11 mouse cellular contexts compared by ENCODE assay signal in the genomic region with DNA sequence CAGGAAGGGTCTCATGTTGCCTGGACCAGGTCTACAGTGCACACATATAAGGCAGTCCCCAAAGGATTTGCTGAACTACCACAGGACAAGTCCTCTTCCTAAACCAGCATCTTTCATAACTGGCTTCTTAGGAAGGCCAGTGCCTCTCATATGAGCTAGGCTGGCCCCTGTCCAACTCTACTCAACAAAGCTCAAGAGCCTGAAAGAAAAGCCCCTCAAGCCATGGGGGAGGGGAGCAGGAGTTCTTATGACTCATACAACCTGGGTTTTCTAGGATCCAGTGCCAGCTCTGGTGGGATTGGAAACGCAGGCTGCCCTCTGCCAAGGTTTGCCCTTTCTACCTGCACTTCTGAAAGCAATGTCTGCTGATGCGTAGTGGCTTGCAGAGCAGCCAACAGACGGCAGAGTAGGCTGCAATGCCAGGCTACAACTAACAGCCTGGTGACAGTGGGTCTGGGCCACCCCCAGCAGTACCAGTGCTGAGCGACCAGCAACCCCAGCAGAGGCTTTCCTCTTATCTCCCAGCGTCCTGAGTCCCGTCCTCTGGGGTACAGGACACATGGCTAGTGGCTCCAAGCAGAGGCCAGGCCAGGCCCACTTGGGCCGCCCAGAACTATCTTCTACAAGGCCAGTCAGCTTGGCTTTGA.
DNase-seq lines count a peak whose midpoint lies in the region; ATAC-seq lines count a peak whose summit lies in the region.
"Had no signal": no experiment of that assay in that cellular context is flagged by ENCODE, and none has a peak within 500 bp of the region (broad histone marks: within the 10 kb centered on the region; RNA-seq: fewer than 3 reads in every experiment).

No protein-coding gene starts in this region.

- no peaks in the 10 kb centered on the region for H3K9me3 ChIP-seq in hindbrain, embryonic 16.5 days (ENCODE audit: control insufficient read depth, low read length)
- H3K9me3 ChIP-seq in neural tube, embryonic 13.5 days, result no peaks in the 10 kb centered on the region
- H3K9me3 ChIP-seq: midbrain, embryonic 12.5 days had no signal

- H3K9ac ChIP-seq in hindbrain, embryonic 16.5 days (ENCODE audit: low read depth, low read length), result no peak overlapping the region; the same call in 1 of the 2 replicates
- no peak overlapping the region for H3K9ac ChIP-seq in neural tube, embryonic 13.5 days
- H3K9ac ChIP-seq: midbrain, embryonic 12.5 days had no signal

- no peaks in the 10 kb centered on the region for H3K27me3 ChIP-seq in hindbrain, embryonic 16.5 days (replicated peaks; ENCODE audit: control insufficient read depth, insufficient read depth, low read length)
- H3K27me3 ChIP-seq in neural tube, embryonic 13.5 days, result no peaks in the 10 kb centered on the region
- H3K27me3 ChIP-seq: midbrain, embryonic 12.5 days had no signal

- peak overlapping the region; percentile 29; the same call in 1 of the 2 replicates for H3K27ac ChIP-seq in hindbrain, embryonic 16.5 days (ENCODE audit: low read depth, low read length)
- peak overlapping the region; percentile 46 for H3K27ac ChIP-seq in neural tube, embryonic 13.5 days (replicated peaks)
- H3K27ac ChIP-seq: midbrain, embryonic 12.5 days had no signal

- peaks cover 11% of the 10 kb centered on the region for H3K4me1 ChIP-seq in hindbrain, embryonic 16.5 days (ENCODE audit: control insufficient read depth, insufficient read depth, low read depth, low read length)
- H3K4me1 ChIP-seq in neural tube, embryonic 13.5 days (replicated peaks), result peaks cover 23% of the 10 kb centered on the region

- DNase-seq in adrenal gland, postnatal 14 days, result peak; percentile 8
- no peak for DNase-seq in adrenal gland, adult 18-20 months (ENCODE audit: low spot score in 2 of 2)
- peak; percentile 37 to 58 for DNase-seq in kidney, postnatal 4 days
- no peak for DNase-seq in kidney, adult 8-10 months
- no peak for DNase-seq in thymus, postnatal 4 days
- no peak for DNase-seq in adrenal gland, postnatal 4 days (ENCODE audit: low spot score in 2 of 2)
- DNase-seq: heart, adult 18-20 months; thymus, postnatal 36 days had no signal

- H3K4me3 ChIP-seq in hindbrain, embryonic 16.5 days (ENCODE audit: low read length), result no peak overlapping the region
- H3K4me3 ChIP-seq in neural tube, embryonic 13.5 days, result no peak overlapping the region
- H3K4me3 ChIP-seq: midbrain, embryonic 12.5 days had no signal

- ATAC-seq in hindbrain, embryonic 16.5 days, result no peak; the same call in 1 of the 2 replicates
- no peak for ATAC-seq in neural tube, embryonic 13.5 days (ENCODE audit: low read depth)

- WGBS in hindbrain, embryonic 16.5 days, result 70% methylated on average over 7 of the region's 7 CpGs
- WGBS in neural tube, embryonic 13.5 days, result 79% methylated on average over 7 of the region's 7 CpGs

- peaks cover 23% of the 10 kb centered on the region for H3K36me3 ChIP-seq in hindbrain, embryonic 16.5 days (ENCODE audit: control insufficient read depth, insufficient read depth, low read length)
- H3K36me3 ChIP-seq in neural tube, embryonic 13.5 days, result peaks cover 54% of the 10 kb centered on the region

- H3K4me2 ChIP-seq in hindbrain, embryonic 16.5 days (ENCODE audit: low read length), result no peak overlapping the region
- H3K4me2 ChIP-seq in neural tube, embryonic 13.5 days, result no peak overlapping the region
- H3K4me2 ChIP-seq: midbrain, embryonic 12.5 days had no signal

Comparison
In these comparisons a context has a peak if more than half of its experiments do, and no peak if none do; other contexts are left out.
1. DNase-seq: peak in adrenal gland, postnatal 14 days (single experiment) and kidney, postnatal 4 days (2 of 2); none in adrenal gland, adult 18-20 months (0 of 2), kidney, adult 8-10 months (0 of 2), thymus, postnatal 4 days (single experiment) and adrenal gland, postnatal 4 days (0 of 2).